Mouse (Mus musculus): ENCODE measurements around the gene Lrfn4. TPM values are rescaled to one million over a fixed set of nuclear protein-coding genes. Genes with fewer than 3 reads are reported as not detected.

Lrfn4 gene
- polyA plus RNA-seq, 2 experiments: 9.5 to 49.0 TPM

DNA sequence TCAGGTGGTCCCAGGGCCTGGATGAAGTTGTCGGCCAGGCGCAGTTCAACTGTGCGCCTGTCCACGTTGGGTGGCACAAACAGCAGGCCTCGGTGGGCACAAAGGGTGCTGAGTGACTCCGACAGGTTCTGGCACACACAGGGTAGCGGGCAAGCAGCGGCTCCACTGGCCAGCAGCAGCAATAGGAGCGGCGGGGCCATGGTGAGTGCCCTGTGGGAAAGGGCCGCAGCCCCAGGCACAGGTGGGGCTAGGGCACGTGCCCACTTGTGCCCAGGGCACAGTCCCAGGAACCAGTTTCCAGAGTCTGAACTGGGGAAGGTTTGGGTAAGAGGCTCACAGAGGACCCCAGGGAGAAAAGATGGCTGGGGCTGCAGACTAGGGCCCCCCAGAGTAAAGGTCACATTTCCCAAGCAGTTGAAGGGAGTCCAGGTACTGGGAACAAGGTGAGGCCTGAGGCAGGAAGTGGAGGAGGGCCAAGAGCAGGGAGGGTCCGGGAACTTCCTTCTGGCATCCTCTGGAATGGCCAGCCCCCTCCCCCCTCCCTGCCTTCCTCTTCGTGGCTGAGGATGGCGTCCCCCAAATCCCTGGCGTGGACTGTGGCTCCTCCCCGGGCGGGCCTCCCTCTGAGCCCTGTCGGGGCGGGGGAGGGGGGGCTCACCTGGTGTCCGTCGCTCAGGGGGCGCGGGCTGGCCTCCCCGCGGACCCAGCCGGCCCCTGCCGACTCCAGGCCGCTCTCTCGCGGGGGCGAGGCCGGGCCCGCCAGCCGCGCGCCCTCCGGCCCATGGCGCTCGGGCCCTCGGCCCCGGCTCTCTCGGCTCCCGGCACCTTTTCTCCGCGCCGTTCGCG lies 939 bp downstream of the Lrfn4 start:
- Histone ChIP-seq H3K9me3 (ENCODE audit: control insufficient read depth, low read length) (no peaks in the 10 kb centered on the region), H3K9ac (ENCODE audit: low read depth, low read length, severe bottlenecking) (peak overlapping the region; percentile 92), H3K27ac (replicated peaks; ENCODE audit: low read depth, low read length) (peak overlapping the region; percentile 84), H3K4me1 (ENCODE audit: control insufficient read depth, insufficient read depth, low read length) (peaks cover 12% of the 10 kb centered on the region; the same call in 1 of the 2 replicates), H3K36me3 (ENCODE audit: control insufficient read depth, insufficient read depth, low read length) (peaks cover 38% of the 10 kb centered on the region), H3K27me3 (ENCODE audit: control insufficient read depth, insufficient read depth, low read length) (no peaks in the 10 kb centered on the region), H3K4me3 (replicated peaks; ENCODE audit: low read length) (peak overlapping the region; percentile 88), H3K4me2 (replicated peaks; ENCODE audit: low read depth, low read length, severe bottlenecking) (peak overlapping the region; percentile 77)
- WGBS: 36% methylated on average over 23 of the region's 49 CpGs
- ATAC-seq (ENCODE audit: low FRiP score, low read depth) (no peak), DNase-seq (ENCODE audit: low spot score) (peak; percentile 44)
- no peak for TF ChIP-seq POLR2A (IDR thresholded peaks at IDR 0.05; ENCODE audit: borderline replicate concordance, extremely low read depth, insufficient read depth, insufficient read length)

DNA sequence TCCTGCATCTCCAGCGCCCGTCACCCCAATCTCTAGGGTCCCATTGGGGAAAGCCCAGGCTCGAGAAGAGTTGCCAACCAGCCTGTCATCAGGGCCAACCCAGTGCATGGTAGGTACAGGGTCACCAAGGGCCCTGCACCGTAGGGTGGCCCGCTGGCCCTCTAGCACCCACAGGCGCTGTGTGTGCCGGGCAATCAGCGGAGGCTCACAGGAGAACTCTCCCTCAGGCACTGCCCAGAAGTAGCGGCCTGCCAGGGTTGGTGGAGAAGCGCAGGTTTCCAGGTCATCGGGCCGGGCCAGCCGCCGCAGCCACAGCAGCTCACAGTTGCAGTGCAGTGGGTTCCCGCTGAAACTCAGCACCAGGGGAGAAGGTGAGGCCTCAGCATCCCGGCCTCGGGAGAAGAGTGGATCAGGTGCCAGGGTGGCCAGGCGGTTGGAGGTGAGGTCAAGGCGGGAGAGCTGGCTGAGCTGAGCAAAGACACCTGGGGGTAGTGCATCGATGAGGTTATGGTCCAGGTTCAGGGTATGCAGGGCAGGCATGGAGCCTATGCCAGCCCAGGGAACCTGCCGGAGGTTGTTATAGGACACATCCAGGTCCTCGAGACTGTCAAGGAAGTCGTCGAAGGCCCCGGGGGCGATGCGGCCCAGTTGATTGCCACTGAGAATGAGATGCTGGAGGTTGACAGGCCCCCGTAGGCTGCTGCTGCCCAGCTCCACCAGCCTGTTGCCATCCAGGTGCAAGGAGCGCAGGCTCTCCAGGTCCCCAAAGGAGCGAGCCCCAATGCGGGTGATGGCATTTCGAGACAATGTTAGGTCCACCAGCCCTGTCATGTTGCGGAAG lies 1.8 kb downstream of the Lrfn4 start:
- Histone ChIP-seq H3K4me3 (replicated peaks; ENCODE audit: low read length) (no peak overlapping the region; the same call in 1 of the 2 replicates), H3K9me3 (ENCODE audit: control insufficient read depth, low read length) (no peaks in the 10 kb centered on the region), H3K27ac (replicated peaks; ENCODE audit: low read depth, low read length) (no peak overlapping the region), H3K9ac (ENCODE audit: low read depth, low read length, severe bottlenecking) (peak overlapping the region; percentile 92; the same call in 1 of the 2 replicates), H3K4me2 (replicated peaks; ENCODE audit: low read depth, low read length, severe bottlenecking) (peak overlapping the region; percentile 77; the same call in 1 of the 2 replicates), H3K36me3 (ENCODE audit: control insufficient read depth, insufficient read depth, low read length) (peaks cover 38% of the 10 kb centered on the region), H3K4me1 (ENCODE audit: control insufficient read depth, insufficient read depth, low read length) (peaks cover 12% of the 10 kb centered on the region; the same call in 1 of the 2 replicates), H3K27me3 (ENCODE audit: control insufficient read depth, insufficient read depth, low read length) (no peaks in the 10 kb centered on the region)
- no peak for DNase-seq (ENCODE audit: low spot score)
- no peak for ATAC-seq (ENCODE audit: low FRiP score, low read depth)
- WGBS: 82% methylated on average over 31 of the region's 33 CpGs
- TF ChIP-seq POLR2A (IDR thresholded peaks at IDR 0.05; ENCODE audit: borderline replicate concordance, extremely low read depth, insufficient read depth, insufficient read length): no peak

- no peak overlapping the region for H3K4me2 ChIP-seq (replicated peaks; ENCODE audit: low read depth, low read length, severe bottlenecking)
- WGBS: 86% methylated on average over 18 of the region's 19 CpGs
- DNase-seq (ENCODE audit: low spot score) (no peak), ATAC-seq (ENCODE audit: low FRiP score, low read depth) (no peak)
- H3K9ac ChIP-seq (ENCODE audit: low read depth, low read length, severe bottlenecking): no peak overlapping the region
- H3K27ac ChIP-seq (replicated peaks; ENCODE audit: low read depth, low read length): no peak overlapping the region
- peaks cover 38% of the 10 kb centered on the region for H3K36me3 ChIP-seq (ENCODE audit: control insufficient read depth, insufficient read depth, low read length)
- H3K9me3 ChIP-seq (ENCODE audit: control insufficient read depth, low read length): no peaks in the 10 kb centered on the region
- H3K4me3 ChIP-seq (replicated peaks; ENCODE audit: low read length): no peak overlapping the region
- no peak for TF ChIP-seq POLR2A (IDR thresholded peaks at IDR 0.05; ENCODE audit: borderline replicate concordance, extremely low read depth, insufficient read depth, insufficient read length)
- no peaks in the 10 kb centered on the region for H3K27me3 ChIP-seq (ENCODE audit: control insufficient read depth, insufficient read depth, low read length)
- H3K4me1 ChIP-seq (ENCODE audit: control insufficient read depth, insufficient read depth, low read length): peaks cover 12% of the 10 kb centered on the region; the same call in 1 of the 2 replicates
These were observed 3.1 kb downstream of the Lrfn4 start for GRCm38 (mm10) chr19:4612181-4612961.

DNA sequence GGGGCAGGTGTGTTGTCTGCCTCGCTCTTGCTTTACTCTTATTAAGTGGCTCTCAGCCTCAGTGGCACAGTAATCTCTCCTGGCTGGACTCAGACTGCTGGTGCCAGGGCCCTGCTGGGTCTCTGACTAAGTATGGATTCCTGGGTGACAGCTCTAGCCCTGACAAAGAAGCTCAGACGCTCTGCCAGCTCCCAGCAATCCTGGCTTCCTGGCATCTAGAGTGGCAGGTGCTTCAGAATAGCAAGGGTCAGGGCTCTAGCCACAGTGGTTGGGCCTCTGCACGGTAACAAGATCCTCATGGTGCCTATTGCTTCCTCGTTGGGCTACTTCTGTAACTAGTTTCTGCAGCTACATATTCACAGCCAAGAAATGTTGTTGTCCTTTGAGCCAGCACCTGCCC lies 5.4 kb downstream of the Lrfn4 start:
- ATAC-seq (ENCODE audit: low FRiP score, low read depth) (no peak), DNase-seq (ENCODE audit: low spot score) (no peak)
- Histone ChIP-seq H3K27me3 (ENCODE audit: control insufficient read depth, insufficient read depth, low read length) (no peaks in the 10 kb centered on the region), H3K9ac (ENCODE audit: low read depth, low read length, severe bottlenecking) (no peak overlapping the region), H3K4me2 (replicated peaks; ENCODE audit: low read depth, low read length, severe bottlenecking) (no peak overlapping the region), H3K27ac (replicated peaks; ENCODE audit: low read depth, low read length) (no peak overlapping the region), H3K4me3 (replicated peaks; ENCODE audit: low read length) (no peak overlapping the region), H3K9me3 (ENCODE audit: control insufficient read depth, low read length) (no peaks in the 10 kb centered on the region), H3K36me3 (ENCODE audit: control insufficient read depth, insufficient read depth, low read length) (peaks cover 38% of the 10 kb centered on the region), H3K4me1 (ENCODE audit: control insufficient read depth, insufficient read depth, low read length) (peaks cover 5% of the 10 kb centered on the region; the same call in 1 of the 2 replicates)
- TF ChIP-seq POLR2A (IDR thresholded peaks at IDR 0.05; ENCODE audit: borderline replicate concordance, extremely low read depth, insufficient read depth, insufficient read length): no peak
- WGBS: 52% methylated on average over 4 of the region's 4 CpGs

All from limb, embryonic 14.5 days (tissue).